Mouse (Mus musculus): Measurements from ENCODE around the gene Cers6. TPM values are rescaled to one million over a fixed set of nuclear protein-coding genes. Genes with fewer than 3 reads are reported as not detected.

Cers6 gene
- polyA plus RNA-seq, 1 experiment from 2014 or later = 80.1 TPM

- Histone ChIP-seq H3K4me1 (replicated peaks; ENCODE audit: control insufficient read depth, insufficient read depth, low read length) (no peaks in the 10 kb centered on the region), H3K36me3 (replicated peaks; ENCODE audit: control insufficient read depth, insufficient read depth) (no peaks in the 10 kb centered on the region), H3K4me3 (replicated peaks; ENCODE audit: low read length) (no peak overlapping the region), H3K9ac (no peak overlapping the region), H3K27ac (no peak overlapping the region), H3K27me3 (ENCODE audit: control insufficient read depth, insufficient read depth, low read length) (no peaks in the 10 kb centered on the region), H3K4me2 (replicated peaks) (no peak overlapping the region), H3K9me3 (ENCODE audit: control insufficient read depth, low read length) (no peaks in the 10 kb centered on the region)
- ATAC-seq (ENCODE audit: low FRiP score) (no peak), DNase-seq (ENCODE audit: low spot score) (no peak)
- WGBS = 83% methylated on average over 1 of the region's 1 CpGs
Measured at GRCm38 (mm10) chr2:68996268-68996667, 135.0 kb downstream of the Cers6 start.

DNA sequence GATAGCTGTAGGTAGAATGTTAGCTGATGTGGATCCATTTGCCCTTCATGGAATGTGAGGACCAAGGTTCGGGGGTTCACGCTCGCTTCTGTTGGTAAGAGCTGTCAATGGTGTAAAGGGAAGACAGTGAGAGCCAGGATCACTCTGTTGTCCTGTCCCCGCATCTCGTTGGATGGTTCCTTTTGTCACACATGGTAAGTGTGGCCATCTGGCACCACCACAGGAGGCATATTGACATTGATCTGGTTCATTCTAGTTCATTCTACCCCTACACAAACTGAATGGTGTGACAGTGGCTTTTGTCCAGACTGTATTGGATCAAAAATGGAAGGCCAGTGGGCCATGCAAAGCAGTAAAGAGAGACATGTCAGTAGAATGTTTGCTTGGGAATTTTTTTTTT, 142.8 kb downstream of the Cers6 start:
- H3K4me1 ChIP-seq (replicated peaks; ENCODE audit: control insufficient read depth, insufficient read depth, low read length) = no peaks in the 10 kb centered on the region
- H3K27ac ChIP-seq = no peak overlapping the region
- no peaks in the 10 kb centered on the region for H3K9me3 ChIP-seq (ENCODE audit: control insufficient read depth, low read length)
- no peak overlapping the region for H3K4me2 ChIP-seq (replicated peaks)
- no peak; the same call in 1 of the 2 replicates for ATAC-seq (ENCODE audit: low FRiP score)
- 39% methylated on average over 5 of the region's 5 CpGs for WGBS
- H3K36me3 ChIP-seq (replicated peaks; ENCODE audit: control insufficient read depth, insufficient read depth) = no peaks in the 10 kb centered on the region
- H3K27me3 ChIP-seq (ENCODE audit: control insufficient read depth, insufficient read depth, low read length) = no peaks in the 10 kb centered on the region
- no peak overlapping the region for H3K9ac ChIP-seq
- DNase-seq (ENCODE audit: low spot score) = no peak
- H3K4me3 ChIP-seq (replicated peaks; ENCODE audit: low read length) = no peak overlapping the region

GRCm38 (mm10) chr2:69011392-69011791, 150.2 kb downstream of the Cers6 start:
- peak; percentile 91 for ATAC-seq (ENCODE audit: low FRiP score)
- 10% methylated on average over 7 of the region's 7 CpGs for WGBS
- H3K4me2 ChIP-seq (replicated peaks) = peak overlapping the region; percentile 33
- H3K9me3 ChIP-seq (ENCODE audit: control insufficient read depth, low read length) = no peaks in the 10 kb centered on the region
- DNase-seq (ENCODE audit: low spot score) = peak; percentile 75
- H3K27me3 ChIP-seq (ENCODE audit: control insufficient read depth, insufficient read depth, low read length) = no peaks in the 10 kb centered on the region
- no peak overlapping the region for H3K4me3 ChIP-seq (replicated peaks; ENCODE audit: low read length)
- peak overlapping the region; percentile 86 for H3K27ac ChIP-seq
- H3K4me1 ChIP-seq (replicated peaks; ENCODE audit: control insufficient read depth, insufficient read depth, low read length) = peaks cover 26% of the 10 kb centered on the region
- 0 out of 2 replicates have a peak overlapping the region, but pooled peaks have one; percentile 7 for H3K9ac ChIP-seq
- no peaks in the 10 kb centered on the region for H3K36me3 ChIP-seq (replicated peaks; ENCODE audit: control insufficient read depth, insufficient read depth)

- H3K36me3 ChIP-seq (replicated peaks; ENCODE audit: control insufficient read depth, insufficient read depth) = no peaks in the 10 kb centered on the region
- H3K4me2 ChIP-seq (replicated peaks) = peak overlapping the region; percentile 33
- peaks cover 26% of the 10 kb centered on the region for H3K4me1 ChIP-seq (replicated peaks; ENCODE audit: control insufficient read depth, insufficient read depth, low read length)
- no peaks in the 10 kb centered on the region for H3K9me3 ChIP-seq (ENCODE audit: control insufficient read depth, low read length)
- DNase-seq (ENCODE audit: low spot score) (no peak), ATAC-seq (ENCODE audit: low FRiP score) (no peak)
- peak overlapping the region; percentile 86 for H3K27ac ChIP-seq
- 63% methylated on average over 2 of the region's 2 CpGs for WGBS
- 0 out of 2 replicates have a peak overlapping the region, but pooled peaks have one; percentile 7 for H3K9ac ChIP-seq
- no peaks in the 10 kb centered on the region for H3K27me3 ChIP-seq (ENCODE audit: control insufficient read depth, insufficient read depth, low read length)
- no peak overlapping the region for H3K4me3 ChIP-seq (replicated peaks; ENCODE audit: low read length)
Measured at GRCm38 (mm10) chr2:69011860-69012259, 150.6 kb downstream of the Cers6 start.

DNA sequence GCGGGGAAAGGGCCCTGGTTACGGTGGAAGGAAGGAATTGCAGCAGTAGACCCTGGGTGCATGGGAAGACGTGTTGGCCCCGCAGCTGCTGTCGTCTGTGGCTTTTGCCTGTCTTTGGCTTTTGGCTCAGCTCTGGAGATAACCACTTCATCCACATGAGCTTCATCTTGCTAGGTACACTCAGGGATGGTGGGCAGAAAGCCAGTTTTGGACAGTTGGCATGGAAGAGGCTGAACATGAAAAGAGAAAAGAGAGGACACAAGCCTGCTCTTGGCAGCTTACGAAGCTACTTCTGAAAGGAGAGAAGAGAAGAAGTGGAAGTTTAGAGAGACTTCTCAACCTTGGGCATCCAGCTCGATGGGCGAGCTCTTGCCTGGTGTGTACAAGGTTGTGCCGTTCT, 153.0 kb downstream of the Cers6 start:
- Histone ChIP-seq H3K9me3 (ENCODE audit: control insufficient read depth, low read length) (no peaks in the 10 kb centered on the region), H3K4me1 (replicated peaks; ENCODE audit: control insufficient read depth, insufficient read depth, low read length) (peaks cover 26% of the 10 kb centered on the region), H3K4me2 (replicated peaks) (no peak overlapping the region), H3K9ac (no peak overlapping the region), H3K27me3 (ENCODE audit: control insufficient read depth, insufficient read depth, low read length) (no peaks in the 10 kb centered on the region), H3K36me3 (replicated peaks; ENCODE audit: control insufficient read depth, insufficient read depth) (no peaks in the 10 kb centered on the region), H3K27ac (no peak overlapping the region), H3K4me3 (replicated peaks; ENCODE audit: low read length) (no peak overlapping the region)
- DNase-seq (ENCODE audit: low spot score) (no peak), ATAC-seq (ENCODE audit: low FRiP score) (no peak)
- 95% methylated on average over 9 of the region's 9 CpGs for WGBS

GRCm38 (mm10) chr2:69015172-69015724, 154.0 kb downstream of the Cers6 start:
- H3K4me3 ChIP-seq (replicated peaks; ENCODE audit: low read length) = no peak overlapping the region
- no peak overlapping the region for H3K9ac ChIP-seq
- H3K27me3 ChIP-seq (ENCODE audit: control insufficient read depth, insufficient read depth, low read length) = no peaks in the 10 kb centered on the region
- 67% methylated on average over 9 of the region's 9 CpGs for WGBS
- H3K9me3 ChIP-seq (ENCODE audit: control insufficient read depth, low read length) = no peaks in the 10 kb centered on the region
- H3K27ac ChIP-seq = no peak overlapping the region
- DNase-seq (ENCODE audit: low spot score) (no peak), ATAC-seq (ENCODE audit: low FRiP score) (no peak)
- H3K4me1 ChIP-seq (replicated peaks; ENCODE audit: control insufficient read depth, insufficient read depth, low read length) = peaks cover 26% of the 10 kb centered on the region
- no peak overlapping the region for H3K4me2 ChIP-seq (replicated peaks)
- H3K36me3 ChIP-seq (replicated peaks; ENCODE audit: control insufficient read depth, insufficient read depth) = no peaks in the 10 kb centered on the region

- Histone ChIP-seq H3K36me3 (replicated peaks; ENCODE audit: control insufficient read depth, insufficient read depth) (no peaks in the 10 kb centered on the region), H3K27me3 (ENCODE audit: control insufficient read depth, insufficient read depth, low read length) (no peaks in the 10 kb centered on the region), H3K4me3 (replicated peaks; ENCODE audit: low read length) (no peak overlapping the region), H3K27ac (no peak overlapping the region), H3K9ac (no peak overlapping the region), H3K9me3 (ENCODE audit: control insufficient read depth, low read length) (no peaks in the 10 kb centered on the region), H3K4me1 (replicated peaks; ENCODE audit: control insufficient read depth, insufficient read depth, low read length) (peaks cover 20% of the 10 kb centered on the region), H3K4me2 (replicated peaks) (no peak overlapping the region)
- no peak for DNase-seq (ENCODE audit: low spot score)
- ATAC-seq (ENCODE audit: low FRiP score) = no peak
- WGBS = 92% methylated on average over 5 of the region's 5 CpGs
Measured at GRCm38 (mm10) chr2:69015822-69016221, 154.6 kb downstream of the Cers6 start.

- H3K27ac ChIP-seq = no peak overlapping the region
- no peak for DNase-seq (ENCODE audit: low spot score)
- H3K4me2 ChIP-seq (replicated peaks) = no peak overlapping the region
- no peak for ATAC-seq (ENCODE audit: low FRiP score)
- no peak overlapping the region for H3K4me3 ChIP-seq (replicated peaks; ENCODE audit: low read length)
- no peaks in the 10 kb centered on the region for H3K27me3 ChIP-seq (ENCODE audit: control insufficient read depth, insufficient read depth, low read length)
- H3K4me1 ChIP-seq (replicated peaks; ENCODE audit: control insufficient read depth, insufficient read depth, low read length) = peaks cover 5% of the 10 kb centered on the region; the same call in 1 of the 2 replicates
- no peaks in the 10 kb centered on the region for H3K9me3 ChIP-seq (ENCODE audit: control insufficient read depth, low read length)
- H3K9ac ChIP-seq = no peak overlapping the region
- WGBS = 92% methylated on average over 13 of the region's 13 CpGs
- no peaks in the 10 kb centered on the region for H3K36me3 ChIP-seq (replicated peaks; ENCODE audit: control insufficient read depth, insufficient read depth)
Measured at GRCm38 (mm10) chr2:69019026-69019565, 157.9 kb downstream of the Cers6 start.

DNA sequence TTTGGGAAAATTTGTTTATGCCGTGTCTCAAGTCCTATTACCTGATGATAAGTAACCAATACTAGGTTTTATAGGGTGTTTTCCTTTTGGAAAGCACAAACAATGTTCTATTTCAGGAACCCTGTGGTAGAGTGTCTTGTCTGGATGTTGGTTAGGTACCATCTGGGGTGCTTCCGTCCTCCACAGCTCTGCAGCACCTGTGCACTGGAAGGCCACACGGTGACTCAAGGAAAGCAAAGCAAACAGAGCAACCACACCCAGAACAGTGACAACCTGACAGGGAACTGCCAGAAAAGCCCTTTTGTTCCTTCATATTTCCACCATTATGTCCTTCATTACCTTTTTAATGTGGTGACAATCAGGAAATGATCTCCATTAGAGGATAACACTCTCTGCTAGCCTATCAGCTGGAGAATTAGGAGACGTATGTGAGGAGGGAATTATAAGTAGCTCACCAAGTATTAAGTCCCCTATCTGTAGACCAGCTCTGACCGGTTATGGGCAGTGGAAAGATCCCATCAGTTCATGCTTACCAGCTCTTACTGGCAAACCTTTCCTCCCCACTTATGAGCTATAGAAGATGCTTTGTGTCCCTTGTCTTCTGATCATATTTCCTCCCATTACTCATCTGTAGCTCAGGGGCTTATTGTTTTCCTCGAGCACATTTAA, 158.7 kb downstream of the Cers6 start:
- no peak overlapping the region for H3K4me2 ChIP-seq (replicated peaks)
- ATAC-seq (ENCODE audit: low FRiP score) (no peak), DNase-seq (ENCODE audit: low spot score) (no peak)
- no peak overlapping the region for H3K4me3 ChIP-seq (replicated peaks; ENCODE audit: low read length)
- H3K36me3 ChIP-seq (replicated peaks; ENCODE audit: control insufficient read depth, insufficient read depth) = no peaks in the 10 kb centered on the region
- no peaks in the 10 kb centered on the region for H3K27me3 ChIP-seq (ENCODE audit: control insufficient read depth, insufficient read depth, low read length)
- H3K4me1 ChIP-seq (replicated peaks; ENCODE audit: control insufficient read depth, insufficient read depth, low read length) = peaks cover 5% of the 10 kb centered on the region; the same call in 1 of the 2 replicates
- no peaks in the 10 kb centered on the region for H3K9me3 ChIP-seq (ENCODE audit: control insufficient read depth, low read length)
- H3K27ac ChIP-seq = no peak overlapping the region
- 83% methylated on average over 6 of the region's 6 CpGs for WGBS
- no peak overlapping the region for H3K9ac ChIP-seq

Measured in hindbrain, embryonic 14.5 days (tissue).